Mouse (Mus musculus) ovary, adult 18-20 months (tissue): Measurements from ENCODE around the gene Pbrm1.

Experiments used
- DNase-seq: peaks from one replicate; pipeline ENCODE4 v3.0.0; 2022; ENCODE audit warnings: low spot score, mixed read lengths

Pbrm1 gene

GRCm38 (mm10) chr14:31133023-31133665 is 114.2 kb downstream of the Pbrm1 start:
- no peak for DNase-seq

GRCm38 (mm10) chr14:31134015-31135000 is 115.4 kb downstream of the Pbrm1 start:
- no peak for DNase-seq

GRCm38 (mm10) chr14:31135495-31136410 is 116.8 kb downstream of the Pbrm1 start:
- DNase-seq = no peak

DNA sequence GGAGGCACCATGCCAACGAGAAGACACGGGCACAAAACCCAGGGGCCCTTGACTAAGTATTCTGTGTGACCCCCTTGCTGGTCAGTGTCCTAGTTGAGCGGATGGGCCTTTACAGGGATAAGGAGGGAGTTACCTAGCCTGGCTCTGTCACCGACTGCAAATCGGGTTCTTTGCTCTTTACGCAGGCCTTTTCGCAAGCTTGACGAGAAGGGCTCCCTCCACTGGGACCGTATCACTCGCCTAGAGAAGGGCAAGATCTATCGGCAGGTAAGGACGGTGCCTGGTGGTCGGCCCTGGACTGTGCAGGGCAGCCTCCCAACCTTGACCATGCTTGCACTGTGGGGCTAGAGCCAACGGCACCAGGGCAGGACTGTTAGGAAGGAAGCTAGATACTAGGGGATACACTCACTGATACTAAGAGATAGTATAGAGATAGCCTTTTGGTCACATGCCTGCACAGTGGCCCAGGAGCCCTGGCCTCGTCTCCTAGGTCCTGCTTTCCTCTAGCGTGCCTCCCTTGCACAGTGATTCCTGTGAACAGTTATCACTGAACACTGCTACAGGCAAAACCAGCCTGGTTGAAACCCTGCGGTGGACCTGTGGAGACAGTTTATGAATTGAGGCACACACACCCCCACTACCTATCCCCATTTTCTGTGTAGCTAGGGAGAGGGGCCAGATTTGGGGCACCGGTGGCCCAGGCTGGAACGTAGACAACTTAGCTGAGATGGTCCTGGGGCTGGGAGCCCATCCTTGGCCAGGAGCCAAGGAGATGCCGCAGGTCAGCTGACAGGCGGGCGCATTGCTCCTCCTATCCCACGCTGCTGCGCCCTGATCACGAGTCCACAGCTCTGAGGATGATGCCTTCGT is 117.7 kb downstream of the Pbrm1 start:
- DNase-seq = peak; percentile 1

GRCm38 (mm10) chr14:31137281-31137595 is 118.3 kb downstream of the Pbrm1 start:
- DNase-seq = no peak

GRCm38 (mm10) chr14:31137791-31138190 is 118.9 kb downstream of the Pbrm1 start:
- peak; percentile 1 for DNase-seq

GRCm38 (mm10) chr14:31138219-31138896 is 119.4 kb downstream of the Pbrm1 start:
- peak; percentile 1 for DNase-seq

DNA sequence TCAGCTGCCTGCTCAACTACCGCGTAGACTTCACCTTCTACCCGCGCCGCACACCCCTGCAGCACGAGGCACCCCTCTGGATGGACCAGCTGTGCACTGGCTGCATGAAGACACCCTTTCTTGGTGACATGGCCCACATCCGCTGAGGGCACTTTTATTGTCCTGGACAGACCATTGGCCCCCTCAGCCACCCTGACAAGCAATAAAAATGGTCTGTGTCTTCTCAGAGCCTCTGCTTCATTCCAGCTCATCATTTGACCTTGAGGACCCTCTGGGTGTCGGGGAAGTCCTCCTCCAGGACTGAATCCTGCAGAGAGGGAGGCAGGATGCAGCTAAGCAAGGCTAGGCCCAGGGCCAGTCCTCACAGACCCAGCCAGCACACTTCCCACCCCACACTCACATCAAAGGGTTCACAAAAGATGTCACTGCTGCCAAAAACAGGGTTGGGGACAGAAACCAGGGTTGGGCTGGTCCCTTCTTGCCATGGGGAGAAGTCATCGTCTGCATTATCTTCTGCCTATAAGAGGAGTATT is 120.0 kb downstream of the Pbrm1 start:
- peak; percentile 2 for DNase-seq

DNA sequence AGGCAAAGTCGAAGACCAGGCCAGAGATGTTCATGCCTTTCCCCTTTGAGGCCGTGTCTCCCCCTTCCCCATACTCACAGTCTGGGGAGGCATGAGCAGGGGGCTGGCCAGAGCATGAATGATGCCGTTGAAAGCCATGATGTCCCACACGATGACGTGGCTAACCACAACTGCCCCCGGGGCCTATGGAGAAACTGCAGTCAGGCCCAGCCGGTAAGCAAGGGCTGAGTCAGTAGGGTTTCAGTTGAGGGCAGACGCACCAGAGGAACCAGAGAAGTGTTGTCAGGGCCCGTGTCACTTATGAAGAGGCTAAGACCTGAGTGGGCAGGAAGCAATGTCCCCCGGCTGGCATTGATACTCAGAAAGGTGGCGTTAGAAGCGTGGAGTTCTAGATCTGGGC is 120.7 kb downstream of the Pbrm1 start:
- DNase-seq = no peak

DNA sequence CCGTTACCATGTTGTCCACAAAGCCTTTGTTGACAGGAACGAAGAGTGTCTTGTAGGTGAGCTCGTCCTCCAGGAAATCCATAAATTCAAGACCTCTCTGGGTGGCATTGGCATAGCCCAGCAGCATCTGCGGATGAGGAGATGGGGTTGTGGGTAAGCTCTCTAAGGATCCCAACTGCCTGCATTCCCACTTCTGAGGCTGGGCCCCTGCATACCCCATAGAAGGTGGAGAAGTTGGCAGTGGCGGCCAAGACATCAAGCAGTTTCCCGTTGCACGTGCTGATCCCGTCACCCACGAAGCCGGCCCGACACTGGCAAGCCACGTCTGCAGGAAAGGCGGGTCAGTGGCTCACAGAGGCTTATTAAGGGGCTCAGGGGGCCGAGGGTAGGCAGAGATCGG is 121.2 kb downstream of the Pbrm1 start:
- no peak for DNase-seq

GRCm38 (mm10) chr14:31141011-31141410 is 122.1 kb downstream of the Pbrm1 start:
- DNase-seq = no peak

DNA sequence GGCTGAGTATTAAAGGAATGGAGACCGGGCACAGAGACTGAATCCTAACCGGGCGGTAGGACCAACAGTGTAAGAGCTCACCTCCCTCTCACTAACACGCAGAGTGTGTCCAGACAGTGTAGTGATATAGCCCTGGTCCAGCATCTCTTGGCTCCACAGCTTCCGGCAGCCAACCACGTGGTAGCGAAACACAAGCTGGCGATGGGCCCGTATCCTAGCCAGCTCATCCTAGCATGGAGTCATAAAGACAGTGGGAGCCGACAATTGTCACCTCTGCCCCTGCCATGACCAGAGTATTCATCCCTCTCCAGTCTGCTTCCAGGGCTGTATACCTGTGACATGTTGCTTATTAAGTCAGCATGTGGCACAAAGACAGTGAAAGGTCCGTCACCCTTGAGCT is 126.8 kb downstream of the Pbrm1 start:
- DNase-seq = no peak

DNA sequence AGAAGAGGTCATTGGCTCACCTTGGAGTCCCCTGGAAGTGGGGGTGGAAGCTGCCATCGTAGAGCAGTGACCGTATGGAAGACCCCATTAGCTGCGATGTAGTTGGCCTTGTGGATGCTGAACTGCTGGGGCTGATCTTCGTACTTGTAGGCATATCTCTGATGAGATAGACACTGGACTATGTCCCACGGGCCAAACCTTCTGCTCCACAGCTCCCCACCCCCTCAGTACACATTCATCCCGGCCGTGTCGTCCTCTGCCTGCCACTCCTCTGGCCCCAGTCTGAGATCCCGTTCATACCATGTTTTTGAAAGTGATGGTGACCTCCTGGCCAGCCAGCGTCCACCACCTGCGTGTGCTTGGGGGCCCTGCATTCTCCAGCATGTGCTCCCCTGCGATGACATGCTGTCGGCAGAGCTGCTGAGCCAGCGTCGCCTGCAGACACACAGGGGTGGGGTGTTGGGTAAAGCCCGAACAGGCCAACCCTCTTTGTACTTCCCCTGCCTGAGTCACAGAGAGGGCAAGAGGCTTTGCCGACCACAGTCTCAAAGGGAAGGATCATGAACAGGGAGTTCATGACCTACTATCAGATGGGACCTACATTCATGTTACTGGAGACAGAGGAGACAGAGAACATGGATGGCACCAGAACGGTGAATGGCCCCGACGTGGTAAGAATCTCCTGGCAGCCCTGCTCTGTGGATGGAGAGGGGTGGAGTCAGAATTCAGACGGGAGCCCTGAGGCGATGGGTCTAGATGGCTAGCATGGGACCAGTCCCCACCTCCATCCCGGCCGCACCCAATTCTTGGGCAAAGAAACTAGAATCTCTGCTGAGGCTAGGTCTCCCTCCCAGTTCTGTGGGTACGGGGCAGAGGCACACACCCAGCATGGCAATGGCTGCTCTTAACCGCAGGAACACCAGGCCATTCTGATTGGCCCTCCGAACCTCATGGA is 141.5 kb downstream of the Pbrm1 start:
- no peak for DNase-seq

GRCm38 (mm10) chr14:31161191-31161590 is 142.3 kb downstream of the Pbrm1 start:
- DNase-seq = no peak

GRCm38 (mm10) chr14:31161638-31162037 is 142.7 kb downstream of the Pbrm1 start:
- DNase-seq = no peak

DNA sequence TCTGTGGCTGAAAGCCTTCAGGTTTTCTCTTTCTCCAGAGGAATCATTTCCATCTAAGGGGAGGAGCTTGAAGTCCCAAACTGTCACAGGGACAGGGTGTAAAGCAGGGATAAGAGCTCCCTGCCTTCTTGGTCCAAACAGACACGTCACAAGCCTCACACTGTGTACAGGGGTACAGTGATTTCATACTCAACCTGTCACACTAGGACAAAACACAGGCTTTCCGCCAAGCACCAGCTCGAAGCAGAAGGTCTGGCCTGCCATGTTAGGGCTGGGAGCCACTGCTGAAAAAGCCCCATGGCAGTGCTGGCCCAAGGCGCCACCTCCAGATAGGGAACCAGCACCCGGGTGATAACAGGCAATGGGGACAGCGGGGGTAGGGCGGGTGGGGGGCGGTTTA is 145.1 kb downstream of the Pbrm1 start:
- no peak for DNase-seq

DNA sequence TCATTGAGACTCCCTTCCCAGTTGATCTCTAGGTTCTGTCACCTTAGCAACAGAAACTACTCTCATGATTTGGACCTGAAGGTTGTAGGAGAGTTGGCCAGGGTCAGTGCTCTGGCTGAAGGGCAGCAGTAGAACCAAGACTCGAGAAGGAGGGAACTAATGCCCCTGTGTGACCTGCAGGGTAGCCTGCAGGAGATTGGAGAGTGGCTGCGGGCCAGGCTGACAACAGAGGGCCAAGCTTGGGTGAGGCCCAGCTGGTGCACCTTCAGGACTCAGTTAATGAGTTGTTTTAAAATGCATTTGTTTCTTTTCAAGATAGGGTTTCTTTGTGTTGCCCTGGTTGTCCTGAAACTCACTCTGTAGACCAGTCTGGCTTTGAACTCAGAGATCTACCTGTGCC is 146.1 kb downstream of the Pbrm1 start:
- no peak for DNase-seq

DNA sequence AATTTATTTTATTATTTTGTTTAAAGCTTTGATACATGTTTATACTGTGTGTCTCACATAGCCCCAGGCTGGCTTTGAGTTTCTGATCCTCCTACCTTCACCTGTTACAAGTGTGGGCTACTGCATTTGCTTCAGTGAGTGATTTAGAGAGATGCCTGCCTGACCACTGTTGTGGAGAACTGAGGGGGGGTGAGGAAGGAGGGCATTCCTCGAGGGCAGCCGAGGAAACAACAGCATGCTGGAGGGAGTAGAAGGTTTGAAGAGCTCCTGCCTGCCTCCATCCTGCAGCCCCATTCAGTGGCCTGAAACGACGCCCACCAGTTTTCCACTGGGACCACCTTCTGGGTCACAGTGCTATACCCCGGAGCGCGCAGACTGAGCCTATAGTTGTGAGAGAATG is 146.5 kb downstream of the Pbrm1 start:
- DNase-seq = no peak

DNA sequence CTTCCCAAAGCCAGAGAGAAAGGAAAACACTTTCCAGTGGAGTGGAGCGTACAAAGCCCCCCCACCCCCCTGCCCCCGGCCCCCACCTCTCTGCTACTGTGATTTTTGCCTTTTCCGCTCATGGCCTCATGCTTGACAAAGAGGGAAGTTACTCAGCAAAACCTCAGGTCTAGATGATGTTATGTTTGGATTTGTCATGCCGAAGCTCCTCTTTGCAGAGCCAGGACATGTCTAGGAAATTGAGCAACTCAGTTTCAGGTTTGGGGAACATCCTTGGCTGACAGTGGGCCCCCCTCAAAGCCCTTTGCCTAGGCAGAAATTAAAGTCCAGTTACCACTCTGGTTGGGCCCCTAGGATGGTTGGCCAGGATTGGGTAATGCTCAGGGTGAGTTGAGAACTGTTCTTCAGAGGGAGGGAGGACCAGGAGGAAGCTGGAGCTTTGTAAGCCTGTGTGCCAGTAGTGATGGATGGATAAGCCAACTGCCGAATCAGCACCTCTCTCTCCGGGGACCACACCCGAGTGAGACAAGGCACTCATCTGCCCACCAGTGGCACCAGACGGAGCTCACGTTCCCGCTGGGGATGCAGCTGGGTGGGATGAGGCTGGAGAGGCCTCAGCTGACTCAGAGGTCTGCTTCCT is 147.2 kb downstream of the Pbrm1 start:
- DNase-seq = no peak
